Mouse (Mus musculus): Measurements from ENCODE around the gene Rack1. TPM values are rescaled to one million over a fixed set of nuclear protein-coding genes. Genes with fewer than 3 reads are reported as not detected.
"Not testable (repeated sequence)": the region's sequence is repeated elsewhere in the genome, so short reads cannot be mapped to it uniquely, and the experiment has no call there.

Gene Rack1
- polyA plus RNA-seq (2015; fragmentation: Nextera tagmentation; extraction: Ambion mirVana) = 347 and 351 TPM in 2 replicates

DNA sequence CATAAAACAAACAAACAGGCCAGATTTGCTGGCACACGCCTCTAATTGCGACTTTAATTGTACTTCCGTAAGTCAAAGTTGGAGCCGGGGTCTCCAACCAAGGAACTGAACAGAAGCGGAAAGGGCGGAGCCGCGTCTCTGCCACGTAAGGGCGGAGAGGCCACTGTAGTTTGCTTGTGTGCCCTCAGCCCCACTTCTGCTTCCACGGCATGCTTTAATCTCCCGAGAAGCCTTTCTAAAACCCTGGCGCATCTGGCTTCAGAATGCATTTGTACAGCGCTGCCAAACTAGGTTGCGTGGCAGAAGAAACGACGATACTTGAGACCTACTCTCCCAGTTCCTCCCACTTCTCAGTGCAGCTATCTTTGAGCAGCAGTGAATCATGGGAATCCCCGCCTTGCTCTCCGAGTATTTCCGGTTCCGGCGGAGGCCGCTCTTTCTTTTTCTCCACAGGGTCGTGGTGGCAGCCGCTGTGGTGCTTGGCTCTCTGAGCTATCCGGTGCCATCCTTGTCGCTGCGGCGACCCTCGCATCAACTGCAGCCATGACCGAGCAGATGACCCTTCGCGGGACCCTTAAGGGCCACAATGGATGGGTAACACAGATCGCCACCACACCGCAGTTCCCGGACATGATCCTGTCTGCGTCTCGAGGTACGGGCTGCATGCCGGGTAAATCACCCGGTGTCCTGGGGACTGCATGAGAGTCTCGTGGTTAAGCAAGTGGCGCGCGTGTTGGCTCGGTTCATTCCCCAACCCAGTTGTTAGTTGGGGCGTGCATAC is at the start of gene Rack1:
Gene Rack1 (plus strand): TSS at position 412 of the 781 bp plus-strand sequence.
- Histone ChIP-seq H3K4me3 (ENCODE audit: low read depth, low read length) (peak within 1 kb of the TSS; percentile 86), H3K9ac (ENCODE audit: low read depth, low read length) (peak within 1 kb of the TSS; percentile 86), H3K9me3 (replicated peaks; ENCODE audit: control insufficient read depth, low read length, poor library complexity, severe bottlenecking) (no peaks in the 10 kb centered on the region), H3K27me3 (ENCODE audit: control insufficient read depth, insufficient read depth, low read depth, low read length) (no peaks in the 10 kb centered on the region), H3K4me1 (ENCODE audit: control insufficient read depth, insufficient read depth, low read length) (peaks cover 32% of the 10 kb centered on the region), H3K27ac (ENCODE audit: low read length) (peak within 1 kb of the TSS; percentile 98), H3K4me2 (ENCODE audit: low read length) (peak within 1 kb of the TSS; percentile 83), H3K36me3 (ENCODE audit: control insufficient read depth, insufficient read depth, low read length) (peaks cover 15% of the 10 kb centered on the region)
- under 1% methylated on average over 47 of the region's 47 CpGs for WGBS
- ATAC-seq = peak; percentile 92

DNA sequence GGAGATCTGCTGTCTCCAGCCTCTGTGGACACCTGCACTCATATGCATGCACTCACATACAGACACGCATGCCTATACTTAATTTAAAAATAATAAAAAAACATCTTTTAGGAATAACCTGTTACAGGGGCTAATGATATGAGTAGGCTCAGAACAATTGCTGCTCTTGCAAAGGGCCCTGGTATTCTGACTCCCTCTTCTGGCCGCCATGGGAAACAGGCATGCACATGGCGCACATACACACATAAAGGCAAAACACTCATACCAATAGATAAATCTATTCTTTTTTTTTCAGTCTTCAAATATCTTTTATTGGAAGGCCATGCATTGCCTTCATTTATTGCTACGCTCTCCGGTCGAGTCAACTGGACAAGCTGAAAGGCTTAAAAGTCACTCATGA is 49.7 kb upstream of the Rack1 start:
- ATAC-seq = no peak
- H3K27ac ChIP-seq (ENCODE audit: low read length) = no peak overlapping the region
- H3K9ac ChIP-seq (ENCODE audit: low read depth, low read length) = no peak overlapping the region
- WGBS = 93% methylated on average over 6 of the region's 6 CpGs
- H3K27me3 ChIP-seq (ENCODE audit: control insufficient read depth, insufficient read depth, low read depth, low read length) = no peaks in the 10 kb centered on the region
- no peak overlapping the region for H3K4me3 ChIP-seq (ENCODE audit: low read depth, low read length)
- no peaks in the 10 kb centered on the region for H3K36me3 ChIP-seq (ENCODE audit: control insufficient read depth, insufficient read depth, low read length)
- no peaks in the 10 kb centered on the region for H3K4me1 ChIP-seq (ENCODE audit: control insufficient read depth, insufficient read depth, low read length)
- H3K9me3 ChIP-seq (replicated peaks; ENCODE audit: control insufficient read depth, low read length, poor library complexity, severe bottlenecking) = no peaks in the 10 kb centered on the region
- no peak overlapping the region for H3K4me2 ChIP-seq (ENCODE audit: low read length)

DNA sequence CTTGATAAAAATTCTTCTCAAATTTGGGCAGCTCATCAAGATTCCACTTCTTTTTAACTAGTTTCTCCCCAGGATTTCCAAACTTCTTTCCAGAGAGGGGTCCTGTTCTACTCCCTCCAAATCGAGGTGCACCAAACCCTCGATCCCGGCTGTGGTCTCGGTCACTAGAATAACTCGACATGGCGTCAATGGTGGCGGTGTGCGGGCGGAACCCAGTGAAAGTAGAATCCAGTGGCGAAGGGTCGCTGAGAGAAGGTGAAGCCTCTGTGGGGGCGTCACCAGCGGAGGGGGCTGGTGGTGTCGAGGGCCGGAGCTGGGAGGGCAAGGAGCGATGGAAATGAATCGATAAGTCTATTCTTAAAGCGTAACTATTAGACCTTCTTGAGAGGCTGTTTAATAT is 46.6 kb upstream of the Rack1 start:
- not testable (repeated sequence) for H3K9ac ChIP-seq (ENCODE audit: low read depth, low read length); H3K27ac ChIP-seq (ENCODE audit: low read length); H3K36me3 ChIP-seq (ENCODE audit: control insufficient read depth, insufficient read depth, low read length); ATAC-seq; H3K27me3 ChIP-seq (ENCODE audit: control insufficient read depth, insufficient read depth, low read depth, low read length); H3K4me2 ChIP-seq (ENCODE audit: low read length); H3K4me3 ChIP-seq (ENCODE audit: low read depth, low read length); H3K9me3 ChIP-seq (replicated peaks; ENCODE audit: control insufficient read depth, low read length, poor library complexity, severe bottlenecking); H3K4me1 ChIP-seq (ENCODE audit: control insufficient read depth, insufficient read depth, low read length)
- WGBS = 95% methylated on average over 18 of the region's 18 CpGs

DNA sequence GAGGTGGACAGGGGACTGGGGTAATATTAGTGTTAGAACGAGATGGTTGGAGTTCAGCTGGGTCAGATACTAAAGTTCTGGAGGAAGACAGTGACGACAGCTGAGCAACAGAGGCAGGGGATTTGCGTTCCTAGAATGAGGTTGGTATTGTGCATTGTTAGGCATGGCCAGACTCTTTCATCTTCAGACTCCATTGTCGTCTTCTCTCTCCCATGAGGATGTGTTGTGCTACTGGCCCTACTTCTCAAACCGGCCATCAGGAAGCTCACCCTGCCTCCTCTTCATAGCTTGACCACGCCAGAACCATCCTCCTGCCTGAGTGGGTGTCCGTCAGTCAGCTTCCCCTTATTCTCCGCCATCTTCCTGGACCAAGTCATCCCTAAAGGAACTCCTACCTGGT is 41.1 kb upstream of the Rack1 start:
- H3K27ac ChIP-seq (ENCODE audit: low read length) = no peak overlapping the region
- no peaks in the 10 kb centered on the region for H3K4me1 ChIP-seq (ENCODE audit: control insufficient read depth, insufficient read depth, low read length)
- no peak overlapping the region for H3K9ac ChIP-seq (ENCODE audit: low read depth, low read length)
- H3K27me3 ChIP-seq (ENCODE audit: control insufficient read depth, insufficient read depth, low read depth, low read length) = no peaks in the 10 kb centered on the region
- WGBS = 86% methylated on average over 8 of the region's 8 CpGs
- no peak overlapping the region for H3K4me3 ChIP-seq (ENCODE audit: low read depth, low read length)
- H3K4me2 ChIP-seq (ENCODE audit: low read length) = no peak overlapping the region
- H3K9me3 ChIP-seq (replicated peaks; ENCODE audit: control insufficient read depth, low read length, poor library complexity, severe bottlenecking) = no peaks in the 10 kb centered on the region
- no peak for ATAC-seq
- H3K36me3 ChIP-seq (ENCODE audit: control insufficient read depth, insufficient read depth, low read length) = no peaks in the 10 kb centered on the region

GRCm38 (mm10) chr11:48764119-48764518 is 36.0 kb upstream of the Rack1 start:
- H3K36me3 ChIP-seq (ENCODE audit: control insufficient read depth, insufficient read depth, low read length) = no peaks in the 10 kb centered on the region
- H3K4me1 ChIP-seq (ENCODE audit: control insufficient read depth, insufficient read depth, low read length) = no peaks in the 10 kb centered on the region
- H3K27me3 ChIP-seq (ENCODE audit: control insufficient read depth, insufficient read depth, low read depth, low read length) = no peaks in the 10 kb centered on the region
- H3K4me3 ChIP-seq (ENCODE audit: low read depth, low read length) = no peak overlapping the region
- 92% methylated on average over 9 of the region's 9 CpGs for WGBS
- H3K9ac ChIP-seq (ENCODE audit: low read depth, low read length) = no peak overlapping the region
- ATAC-seq = no peak
- no peaks in the 10 kb centered on the region for H3K9me3 ChIP-seq (replicated peaks; ENCODE audit: control insufficient read depth, low read length, poor library complexity, severe bottlenecking)
- no peak overlapping the region for H3K4me2 ChIP-seq (ENCODE audit: low read length)
- H3K27ac ChIP-seq (ENCODE audit: low read length) = no peak overlapping the region

GRCm38 (mm10) chr11:48767195-48767876 is 32.8 kb upstream of the Rack1 start:
- no peak overlapping the region for H3K4me3 ChIP-seq (ENCODE audit: low read depth, low read length)
- H3K4me2 ChIP-seq (ENCODE audit: low read length) = no peak overlapping the region
- WGBS = 89% methylated on average over 14 of the region's 14 CpGs
- no peak for ATAC-seq
- H3K27ac ChIP-seq (ENCODE audit: low read length) = no peak overlapping the region
- no peaks in the 10 kb centered on the region for H3K36me3 ChIP-seq (ENCODE audit: control insufficient read depth, insufficient read depth, low read length)
- no peak overlapping the region for H3K9ac ChIP-seq (ENCODE audit: low read depth, low read length)
- H3K9me3 ChIP-seq (replicated peaks; ENCODE audit: control insufficient read depth, low read length, poor library complexity, severe bottlenecking) = no peaks in the 10 kb centered on the region
- H3K4me1 ChIP-seq (ENCODE audit: control insufficient read depth, insufficient read depth, low read length) = no peaks in the 10 kb centered on the region
- no peaks in the 10 kb centered on the region for H3K27me3 ChIP-seq (ENCODE audit: control insufficient read depth, insufficient read depth, low read depth, low read length)

GRCm38 (mm10) chr11:48771691-48772090 is 28.4 kb upstream of the Rack1 start:
- Histone ChIP-seq H3K4me2 (ENCODE audit: low read length) (no peak overlapping the region), H3K4me1 (ENCODE audit: control insufficient read depth, insufficient read depth, low read length) (peaks cover 11% of the 10 kb centered on the region), H3K27ac (ENCODE audit: low read length) (no peak overlapping the region), H3K27me3 (ENCODE audit: control insufficient read depth, insufficient read depth, low read depth, low read length) (no peaks in the 10 kb centered on the region), H3K4me3 (ENCODE audit: low read depth, low read length) (no peak overlapping the region), H3K9ac (ENCODE audit: low read depth, low read length) (no peak overlapping the region), H3K9me3 (replicated peaks; ENCODE audit: control insufficient read depth, low read length, poor library complexity, severe bottlenecking) (no peaks in the 10 kb centered on the region), H3K36me3 (ENCODE audit: control insufficient read depth, insufficient read depth, low read length) (no peaks in the 10 kb centered on the region)
- ATAC-seq = no peak
- 7% methylated on average over 2 of the region's 2 CpGs for WGBS

GRCm38 (mm10) chr11:48774443-48775298 is 25.5 kb upstream of the Rack1 start:
- H3K4me2 ChIP-seq (ENCODE audit: low read length) = peak overlapping the region; percentile 48
- peak overlapping the region; percentile 12; the same call in 1 of the 2 replicates for H3K4me3 ChIP-seq (ENCODE audit: low read depth, low read length)
- no peaks in the 10 kb centered on the region for H3K36me3 ChIP-seq (ENCODE audit: control insufficient read depth, insufficient read depth, low read length)
- ATAC-seq = peak; percentile 62
- H3K27me3 ChIP-seq (ENCODE audit: control insufficient read depth, insufficient read depth, low read depth, low read length) = no peaks in the 10 kb centered on the region
- 33% methylated on average over 17 of the region's 17 CpGs for WGBS
- no peak overlapping the region for H3K9ac ChIP-seq (ENCODE audit: low read depth, low read length)
- no peak overlapping the region for H3K27ac ChIP-seq (ENCODE audit: low read length)
- no peaks in the 10 kb centered on the region for H3K9me3 ChIP-seq (replicated peaks; ENCODE audit: control insufficient read depth, low read length, poor library complexity, severe bottlenecking)
- H3K4me1 ChIP-seq (ENCODE audit: control insufficient read depth, insufficient read depth, low read length) = peaks cover 11% of the 10 kb centered on the region

Measured in midbrain, embryonic 16.5 days (tissue).